Mouse (Mus musculus) c-Kit-negative CD71-positive TER-119-positive erythroid progenitor cells, embryonic 14.5 days (primary cell): ENCODE data around the gene Cop1.
A peak's percentile ranks its signal among the peaks of the same experiment; 100 is the strongest.

Source experiments
- DNase-seq: peaks from one replicate; pipeline ENCODE4 v3.0.0-alpha.2; 2013; ENCODE audit warnings: low read depth, low spot score

The Cop1 gene

DNA sequence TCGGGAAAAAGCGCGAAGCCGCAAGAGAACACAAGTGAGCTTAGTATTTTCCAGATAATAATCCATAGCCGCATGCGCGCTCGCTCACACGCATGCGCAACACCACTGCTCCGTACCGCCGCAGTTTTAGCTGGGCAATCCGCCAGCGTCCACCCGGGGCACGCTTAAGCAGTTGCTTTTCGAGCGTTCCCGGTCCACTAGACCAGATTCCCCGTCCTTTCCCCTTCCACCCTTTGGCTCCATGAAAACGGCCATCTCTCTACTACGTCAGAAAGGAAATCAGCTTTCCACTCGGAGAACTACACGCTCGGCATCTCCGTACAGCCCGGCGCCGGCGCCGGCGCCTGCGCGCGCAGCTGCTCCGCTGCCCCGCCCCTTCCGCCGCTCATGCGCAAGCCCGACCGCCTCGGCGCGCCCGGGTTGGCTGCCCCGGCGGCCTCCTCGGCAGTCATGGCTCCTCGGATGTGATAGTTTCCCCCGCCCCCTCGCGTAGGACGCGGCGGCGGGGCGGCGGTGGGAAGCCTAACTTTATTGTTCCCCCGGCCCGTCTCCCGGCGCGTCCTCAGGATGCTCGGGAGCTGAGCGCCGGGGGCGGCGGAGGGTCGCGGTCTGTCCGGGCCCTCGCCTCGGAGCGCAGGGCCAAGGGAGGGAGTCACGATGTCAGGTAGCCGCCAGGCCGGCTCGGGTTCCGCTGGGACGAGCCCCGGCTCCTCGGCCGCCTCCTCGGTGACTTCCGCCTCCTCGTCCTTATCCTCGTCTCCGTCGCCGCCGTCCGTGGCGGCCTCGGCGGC lies at the start of gene Cop1:
TSS of gene Cop1 (plus strand) at position 540 of the 791 bp plus-strand sequence.
- peak; percentile 89 for DNase-seq

DNA sequence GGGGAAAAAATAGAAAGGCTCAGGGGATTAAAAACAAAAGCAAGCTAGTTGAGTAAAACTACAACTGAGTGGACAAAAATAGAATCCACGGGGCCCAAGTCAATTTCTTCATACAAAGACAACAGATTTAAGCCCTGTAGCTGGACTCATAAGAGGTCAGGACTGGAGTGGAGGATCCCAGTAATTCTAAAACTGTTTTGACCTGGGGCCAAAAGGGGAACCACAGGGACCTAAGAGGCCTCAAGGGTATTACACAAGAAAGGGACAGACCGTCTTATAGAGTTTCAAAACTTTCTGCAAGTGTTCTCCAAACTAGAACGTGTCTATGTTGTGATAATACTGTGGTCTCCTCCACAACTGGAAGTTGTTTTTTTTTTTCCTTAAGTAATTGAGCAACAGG lies 45.4 kb upstream of the Cop1 start:
- DNase-seq: no peak

DNA sequence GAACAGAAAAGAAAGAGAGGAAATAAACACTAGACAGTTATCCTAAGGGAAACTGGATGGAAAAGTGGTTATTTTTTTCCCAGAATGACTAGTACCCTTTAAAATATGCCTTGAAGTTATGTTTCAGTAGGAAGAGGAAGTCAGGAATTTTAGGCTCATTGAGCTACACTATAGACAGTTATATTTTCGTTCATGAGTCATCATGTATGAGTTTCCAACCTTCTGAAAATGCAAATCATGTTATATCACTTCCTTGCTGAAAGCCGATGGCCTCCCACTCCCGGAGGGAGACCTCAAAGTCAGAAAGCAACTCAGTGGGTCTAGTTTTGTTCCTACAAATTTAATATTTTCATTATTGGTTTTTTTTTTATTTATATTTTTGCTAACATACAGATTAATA lies 33.5 kb upstream of the Cop1 start:
- DNase-seq: no peak

DNA sequence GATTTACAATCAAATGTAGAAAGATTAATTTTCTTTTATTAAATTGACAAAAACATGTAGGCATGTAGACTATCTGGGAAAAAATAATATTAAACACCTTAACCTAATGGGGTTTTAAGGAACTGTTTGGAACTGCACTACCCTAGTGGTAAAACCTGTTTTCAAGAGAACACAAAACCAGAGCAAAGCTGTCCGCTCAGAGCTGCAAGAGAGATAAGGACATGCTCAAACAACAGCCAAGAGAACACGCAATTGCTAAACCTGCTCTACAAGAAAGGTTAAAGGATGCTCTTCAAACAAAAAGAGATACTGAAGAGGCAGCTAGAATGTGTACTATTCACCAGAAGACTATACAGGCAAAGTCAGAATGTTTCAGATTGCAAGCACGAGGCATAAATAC lies 32.5 kb upstream of the Cop1 start:
- DNase-seq: no peak

DNA sequence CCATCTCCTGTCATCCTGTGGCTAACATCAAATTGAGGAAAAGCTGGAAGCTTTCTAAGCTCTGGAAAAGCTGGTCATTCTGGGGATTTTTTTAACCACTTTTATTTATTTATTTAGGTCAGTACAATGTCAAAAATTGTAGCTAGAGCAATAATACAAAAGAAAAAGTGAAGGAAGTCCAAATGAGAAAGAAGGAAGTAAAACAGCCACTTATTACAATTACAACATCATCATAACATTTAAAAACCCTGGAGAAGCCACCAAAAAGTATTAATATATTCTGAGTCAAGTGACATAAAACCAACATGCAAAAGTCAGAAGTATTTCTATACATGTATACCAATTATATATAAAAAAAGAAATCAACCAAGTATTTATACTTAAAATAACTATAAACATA lies 30.9 kb upstream of the Cop1 start:
- DNase-seq: no peak

DNA sequence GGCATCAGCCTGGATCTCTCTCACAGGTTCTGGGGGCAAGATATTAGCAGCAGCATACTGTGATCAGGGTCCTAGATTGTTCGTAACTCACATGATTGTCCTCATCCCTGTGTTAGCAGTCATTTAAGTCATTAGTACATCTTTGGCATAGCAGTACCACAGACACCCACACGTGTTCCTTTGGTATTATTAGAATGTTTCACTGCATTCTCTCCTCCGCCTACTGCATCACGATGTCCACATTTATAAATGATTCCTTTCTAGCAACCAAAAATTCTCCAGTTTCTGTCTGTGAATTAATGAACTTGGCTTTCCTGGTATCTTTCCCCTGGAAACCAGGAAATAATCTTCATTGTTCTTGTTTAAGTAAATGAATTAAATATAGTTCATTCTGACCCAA lies 20.4 kb upstream of the Cop1 start:
- DNase-seq: no peak

DNA sequence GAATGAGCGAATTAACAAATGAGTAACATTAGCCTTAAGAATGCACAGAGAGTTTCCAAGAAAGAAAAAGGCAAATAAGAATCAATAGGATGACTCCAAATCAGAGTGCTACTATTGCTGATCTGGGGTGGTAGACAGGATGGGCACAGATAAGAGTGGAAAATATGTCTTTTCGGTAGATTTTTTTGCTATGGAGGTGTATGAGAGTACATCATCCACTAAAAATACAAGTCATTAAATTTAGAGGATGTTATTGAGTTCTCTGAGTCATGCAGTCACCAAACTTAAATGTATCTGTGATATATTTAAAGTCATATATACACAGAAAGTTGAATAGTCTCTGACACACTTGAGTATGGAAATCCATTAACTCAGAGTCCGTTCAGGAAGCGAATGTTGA lies 14.7 kb upstream of the Cop1 start:
- no peak for DNase-seq

DNA sequence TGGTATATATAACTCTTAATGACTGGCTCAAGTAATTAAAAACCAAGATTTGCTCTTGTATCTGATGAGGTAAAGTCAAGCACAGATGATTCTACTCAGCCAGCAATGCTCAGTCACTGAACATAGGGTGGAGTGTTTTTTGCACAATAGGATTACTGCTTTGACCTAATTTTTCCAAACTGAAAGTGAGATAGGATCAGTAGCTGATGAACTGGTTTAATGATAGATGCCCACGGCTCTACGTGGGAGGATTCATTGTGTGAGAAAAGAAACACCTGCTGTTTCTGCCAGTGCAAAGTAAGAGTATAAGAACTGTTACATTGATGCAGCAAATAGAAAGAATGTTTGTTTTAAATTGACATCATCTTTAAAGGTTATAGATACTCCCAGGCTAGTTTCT lies 10.1 kb upstream of the Cop1 start:
- DNase-seq: no peak

DNA sequence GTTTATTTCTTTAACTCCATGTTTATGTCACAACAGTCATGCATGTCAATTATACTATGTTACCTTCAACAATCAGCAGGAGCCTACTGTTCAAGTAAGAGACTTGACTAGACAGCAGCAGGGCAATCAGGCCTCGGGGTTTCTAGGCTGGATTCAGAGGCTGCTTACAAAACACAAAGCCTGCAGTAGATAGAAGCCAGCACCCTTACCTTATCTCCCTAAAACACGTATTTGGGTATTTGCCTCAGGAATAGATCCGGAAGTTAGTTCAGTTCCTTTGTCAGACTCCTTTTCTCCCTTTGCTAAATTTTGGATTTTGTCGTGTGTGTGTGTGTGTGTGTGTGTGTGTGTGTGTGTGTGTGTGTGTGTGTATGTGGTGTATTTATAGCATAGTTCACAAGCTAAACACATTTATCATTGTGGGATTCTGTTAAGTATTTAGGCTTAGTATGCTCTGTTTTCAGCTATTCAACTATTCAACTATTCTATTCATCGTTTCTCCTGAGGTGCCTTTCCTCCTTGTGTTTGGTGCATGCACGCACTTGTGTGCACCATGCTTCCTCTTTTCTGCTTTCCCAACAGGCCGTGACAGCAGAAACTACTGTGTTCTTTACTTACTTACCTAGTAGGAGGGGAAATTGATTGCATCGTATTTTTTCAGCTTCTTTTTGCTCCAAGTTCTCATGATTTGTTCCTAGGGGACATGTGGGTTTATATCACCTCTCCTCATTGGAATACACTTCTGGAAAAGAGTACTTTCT lies 6.9 kb upstream of the Cop1 start:
- no peak for DNase-seq

DNA sequence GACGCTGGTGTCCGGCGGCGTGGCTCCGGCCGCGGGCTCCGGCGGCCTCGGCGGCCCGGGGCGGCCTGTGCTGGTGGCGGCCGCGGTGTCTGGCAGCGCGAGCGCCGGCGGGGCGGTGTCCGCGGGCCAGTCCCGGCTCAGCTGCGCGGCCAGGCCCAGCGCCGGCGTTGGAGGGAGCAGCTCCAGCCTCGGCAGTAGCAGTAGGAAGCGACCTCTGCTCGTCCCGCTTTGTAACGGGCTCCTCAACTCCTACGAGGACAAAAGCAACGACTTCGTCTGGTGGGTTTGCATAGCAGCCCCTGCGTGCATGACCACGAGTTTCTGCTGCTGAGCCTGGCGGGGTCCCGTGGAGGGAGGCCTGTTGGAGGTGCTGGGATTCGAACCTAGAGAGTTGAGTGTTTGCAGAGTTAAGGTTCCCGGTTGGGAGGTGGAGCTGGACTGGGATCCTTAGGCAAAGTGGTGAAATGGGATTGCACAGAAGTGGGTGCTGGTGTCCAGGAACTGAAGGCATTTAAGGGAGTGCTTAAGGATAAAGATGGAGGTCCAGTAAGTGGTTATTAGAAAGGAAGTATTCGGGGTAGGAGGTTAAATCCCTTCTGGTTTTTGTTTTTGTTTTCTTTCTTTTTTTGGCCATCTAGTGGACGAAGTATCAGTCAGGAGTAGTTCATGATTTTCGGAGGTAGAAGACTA lies 597 bp downstream of the Cop1 start:
- DNase-seq: peak; percentile 46

DNA sequence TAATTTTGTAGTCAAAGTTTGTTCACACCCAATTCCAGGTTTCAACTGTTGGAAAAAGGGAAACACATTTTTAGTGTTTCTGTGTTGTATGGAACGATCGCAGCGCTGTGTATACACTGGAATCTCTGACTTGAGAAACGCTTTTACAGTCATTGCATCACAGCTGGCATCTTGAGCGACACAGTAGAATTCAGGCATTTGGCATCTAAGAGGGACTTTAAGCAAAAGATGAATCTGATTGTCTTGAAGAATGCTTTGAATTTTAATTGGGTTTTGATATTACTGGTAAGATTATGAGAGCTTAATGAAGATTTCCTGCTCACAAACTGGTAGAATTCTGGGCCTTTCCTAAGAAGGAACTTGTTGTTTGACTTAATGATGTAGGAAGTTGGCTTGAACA lies 1.3 kb downstream of the Cop1 start:
- no peak for DNase-seq

DNA sequence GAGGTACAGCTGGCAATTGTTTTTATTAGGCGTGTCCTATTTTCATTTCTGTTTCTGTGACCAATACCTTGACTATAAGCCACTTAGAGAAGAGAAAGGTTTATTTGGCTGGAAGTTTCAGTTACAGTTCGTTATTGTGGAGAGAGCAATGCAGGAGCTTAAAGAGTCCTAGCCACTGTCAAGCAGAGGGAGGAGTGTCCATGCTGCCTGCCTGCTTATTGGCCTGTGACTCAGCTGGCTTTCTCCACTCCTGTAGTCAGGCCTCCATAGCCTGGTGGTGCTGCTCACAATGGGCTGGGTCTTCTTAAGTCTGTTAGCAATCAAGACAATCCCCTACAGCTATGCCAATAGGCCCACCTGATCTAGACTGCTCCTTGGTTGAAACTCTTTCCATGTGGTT lies 2.4 kb downstream of the Cop1 start:
- peak; percentile 61 for DNase-seq

DNA sequence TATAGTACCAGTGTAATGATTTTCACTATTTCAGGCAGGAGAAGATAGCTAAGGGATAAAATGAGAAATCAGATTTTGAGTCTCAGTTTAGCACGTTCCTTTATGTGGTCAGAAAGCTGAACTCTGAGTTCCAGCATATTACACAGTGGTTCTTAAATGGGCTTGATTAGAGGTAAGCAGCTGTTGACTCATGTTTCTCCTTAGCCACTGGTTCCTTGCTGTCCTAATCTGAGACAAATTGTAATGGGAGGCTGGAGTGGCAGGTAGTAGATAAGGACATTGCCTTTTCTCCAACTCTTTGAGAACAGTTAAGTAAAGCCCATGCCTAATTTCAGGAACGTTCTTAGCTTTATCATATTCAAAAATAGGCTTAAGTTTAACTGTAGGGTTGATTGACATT lies 3.6 kb downstream of the Cop1 start:
- peak; percentile 49 for DNase-seq

DNA sequence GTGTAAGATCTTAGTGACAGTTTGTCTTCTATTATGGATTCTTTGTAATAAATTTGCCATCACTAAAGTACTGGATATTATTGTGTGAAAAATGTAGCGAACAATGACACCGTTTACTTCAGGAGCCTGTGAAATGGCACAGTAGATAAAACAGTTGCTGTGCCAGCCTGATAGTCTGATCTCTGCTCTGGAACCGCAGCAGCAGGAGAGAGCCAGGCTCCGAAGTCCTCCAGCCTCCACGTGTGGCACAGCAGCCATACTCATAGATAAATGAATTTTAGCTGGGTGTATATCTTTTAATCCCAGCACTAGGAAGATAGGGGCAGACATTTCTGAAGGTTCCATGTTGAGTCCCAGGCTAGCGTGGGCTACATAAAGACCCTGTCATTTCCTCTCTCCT lies 6.0 kb downstream of the Cop1 start:
- peak; percentile 57 for DNase-seq

DNA sequence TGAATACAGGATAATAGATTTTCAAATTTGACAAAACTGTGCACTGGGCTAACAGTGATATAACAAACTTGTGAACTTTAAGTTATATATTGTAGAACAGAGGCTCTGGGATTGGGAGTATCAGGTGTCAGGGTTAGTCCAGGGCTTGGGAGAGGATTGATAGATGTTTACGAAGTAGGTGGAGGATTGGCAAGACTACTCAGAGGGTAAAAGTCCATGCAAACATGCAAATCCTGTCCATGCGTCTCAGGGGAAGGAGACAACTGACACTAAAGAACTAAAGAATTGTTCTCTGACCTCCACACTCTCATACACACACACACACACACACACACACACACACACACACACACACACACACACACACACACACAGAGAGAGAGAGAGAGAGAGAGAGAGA lies 18.2 kb downstream of the Cop1 start:
- no peak for DNase-seq

DNA sequence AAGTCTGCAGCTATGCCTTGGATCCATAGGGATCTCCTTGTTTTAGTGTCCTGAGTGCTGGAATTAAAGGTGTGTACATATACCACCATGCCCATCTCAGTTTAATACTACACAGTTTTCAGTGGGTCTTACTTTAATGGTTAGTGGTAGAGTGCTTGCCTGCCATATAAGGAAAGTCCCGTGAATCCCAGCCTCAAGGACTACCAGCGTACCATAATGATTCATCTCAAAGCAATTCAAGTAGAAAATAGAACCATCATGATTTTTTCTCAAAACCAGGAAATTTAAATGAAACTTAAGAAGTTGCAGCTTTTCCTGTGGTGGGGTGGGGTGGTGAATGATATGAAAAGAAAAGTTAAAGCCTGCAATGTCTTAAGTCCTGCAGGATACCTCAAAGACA lies 21.0 kb downstream of the Cop1 start:
- no peak for DNase-seq

DNA sequence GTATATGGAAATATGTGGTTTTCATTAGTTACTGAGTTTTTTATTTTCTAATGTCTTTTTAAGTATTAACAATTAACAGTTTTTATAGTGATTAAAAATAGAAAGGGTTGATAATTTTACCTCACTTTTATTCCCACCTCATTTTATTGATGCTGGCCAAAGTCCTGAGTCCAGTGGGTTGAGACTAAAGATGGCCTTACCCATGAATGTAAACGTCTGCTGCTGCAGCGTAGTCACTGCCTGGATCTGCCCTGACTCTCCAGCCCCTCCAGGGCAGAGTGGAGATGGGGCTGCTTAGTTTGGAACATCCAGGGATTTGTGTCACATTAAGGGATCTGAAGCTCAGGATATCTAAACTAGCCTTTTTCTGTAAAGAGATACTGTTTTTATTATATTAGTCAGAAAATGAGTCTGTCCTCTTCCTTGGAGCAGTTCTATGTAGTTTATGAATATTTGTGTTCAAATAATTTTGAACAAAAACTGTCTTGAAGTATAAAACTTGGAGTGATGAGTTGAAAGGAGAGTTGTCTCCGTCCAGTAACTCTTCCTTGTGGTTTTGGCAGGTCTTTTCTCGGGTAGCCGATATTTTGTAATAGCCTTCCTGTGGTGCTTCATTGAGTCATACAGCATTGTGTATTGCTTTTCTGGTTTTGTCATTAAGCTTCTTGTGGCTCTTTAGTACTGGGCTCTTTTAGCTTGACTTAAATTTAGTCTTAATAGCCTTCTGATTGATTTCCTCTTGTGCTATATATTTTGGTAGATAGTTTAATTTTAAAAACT lies 23.0 kb downstream of the Cop1 start:
- no peak for DNase-seq

DNA sequence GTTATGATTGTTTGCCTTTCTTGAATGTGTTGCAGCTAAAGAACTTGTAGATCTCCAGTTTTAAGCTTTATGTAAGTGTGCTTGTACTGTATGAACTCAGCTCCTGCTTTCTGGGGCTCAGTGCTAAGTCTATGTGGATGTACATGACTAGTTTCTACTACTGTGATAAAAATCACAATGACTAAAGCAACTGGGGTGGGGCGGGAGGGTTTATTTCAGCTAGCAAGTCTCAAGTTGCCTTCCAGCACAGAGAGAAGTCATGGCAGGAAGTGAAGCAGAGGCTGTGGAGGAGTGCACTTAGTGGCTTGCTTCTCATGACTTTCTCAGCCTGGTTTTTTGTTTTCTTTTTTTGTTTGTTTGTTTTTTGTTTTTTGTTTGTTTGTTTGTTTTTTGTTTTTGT lies 24.4 kb downstream of the Cop1 start:
- DNase-seq: no peak

DNA sequence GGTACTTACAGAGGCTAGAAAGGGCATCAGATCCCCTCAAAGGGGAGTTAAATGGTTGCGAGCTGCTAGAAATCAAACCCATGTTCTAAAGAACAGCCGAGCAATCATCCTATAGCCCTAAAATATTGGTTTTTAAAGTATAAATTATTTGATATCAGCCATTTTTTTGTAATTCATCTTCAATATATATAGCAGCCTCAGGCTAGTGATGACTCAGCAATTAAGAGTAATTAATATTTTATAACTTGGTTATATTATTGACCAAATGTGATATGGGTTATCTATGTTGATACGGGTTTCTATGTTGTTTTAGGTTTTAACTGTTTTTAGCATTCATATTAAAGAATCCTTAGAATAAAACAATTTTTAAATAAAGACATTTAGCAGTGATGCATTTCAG lies 31.7 kb downstream of the Cop1 start:
- DNase-seq: no peak

DNA sequence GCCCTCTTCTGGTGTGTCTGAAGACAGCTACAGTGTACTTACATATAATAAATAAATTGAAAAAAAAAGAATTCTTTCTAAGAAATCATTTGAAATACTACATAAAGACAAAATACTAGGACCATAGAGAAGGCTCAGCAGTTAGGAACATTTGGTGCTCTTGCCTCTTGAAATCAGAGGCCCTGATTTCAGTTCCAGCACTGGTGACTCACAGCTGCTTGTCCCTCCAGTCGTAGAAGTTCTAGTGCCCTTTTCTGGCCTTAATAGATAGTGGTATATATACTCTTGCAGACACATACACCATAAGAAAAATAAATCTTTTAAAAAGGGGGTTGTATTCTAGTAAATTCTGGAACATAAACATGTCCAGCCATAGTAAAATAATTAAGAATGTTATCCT lies 48.0 kb downstream of the Cop1 start:
- no peak for DNase-seq

DNA sequence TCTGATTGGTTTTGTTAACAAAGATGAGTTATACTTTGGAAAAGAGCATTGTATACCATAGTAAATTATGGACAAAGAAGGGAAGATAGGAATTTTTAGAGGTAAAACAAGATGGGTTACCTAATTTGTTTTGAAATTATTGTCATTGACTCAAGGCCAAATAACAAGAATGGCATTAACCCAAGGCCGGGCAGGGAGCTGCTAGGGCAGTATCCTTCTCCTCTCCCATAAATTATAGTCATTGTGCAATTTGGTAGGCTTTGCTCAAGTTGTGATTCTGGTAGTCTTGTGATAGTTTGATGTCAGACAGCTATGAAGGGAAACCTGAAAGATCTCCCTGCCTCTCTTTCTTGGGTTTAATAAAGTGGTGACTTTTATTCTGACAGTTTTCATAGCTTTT lies 49.7 kb downstream of the Cop1 start:
- DNase-seq: no peak

DNA sequence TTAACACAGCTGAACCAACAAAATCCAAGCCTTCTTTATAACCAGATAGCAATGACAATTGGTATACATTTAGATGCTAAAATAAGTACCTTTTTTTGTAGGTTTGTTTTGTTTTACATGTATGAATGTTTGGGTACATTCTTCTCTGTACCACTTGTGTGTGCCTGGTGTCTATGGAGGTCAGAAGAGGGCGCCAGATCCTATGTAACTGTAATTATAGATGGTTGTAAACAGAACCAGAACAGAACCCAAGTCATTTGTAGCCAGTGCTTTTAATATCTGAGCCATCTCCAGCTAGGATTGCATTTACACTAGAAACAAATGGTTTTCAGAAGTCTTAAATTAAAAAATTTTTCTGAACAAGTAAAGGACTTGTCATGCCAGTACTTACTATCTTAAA lies 54.7 kb downstream of the Cop1 start:
- DNase-seq: no peak
